Mouse (Mus musculus): ENCODE results near the gene Baz2b. TPM values are rescaled to one million over a fixed set of nuclear protein-coding genes. Genes with fewer than 3 reads are reported as not detected.
A peak's percentile ranks its signal among the peaks of the same experiment; 100 is the strongest.

Gene Baz2b
- polyA plus RNA-seq, 1 experiment from 2014 or later, result 70.5 TPM

DNA sequence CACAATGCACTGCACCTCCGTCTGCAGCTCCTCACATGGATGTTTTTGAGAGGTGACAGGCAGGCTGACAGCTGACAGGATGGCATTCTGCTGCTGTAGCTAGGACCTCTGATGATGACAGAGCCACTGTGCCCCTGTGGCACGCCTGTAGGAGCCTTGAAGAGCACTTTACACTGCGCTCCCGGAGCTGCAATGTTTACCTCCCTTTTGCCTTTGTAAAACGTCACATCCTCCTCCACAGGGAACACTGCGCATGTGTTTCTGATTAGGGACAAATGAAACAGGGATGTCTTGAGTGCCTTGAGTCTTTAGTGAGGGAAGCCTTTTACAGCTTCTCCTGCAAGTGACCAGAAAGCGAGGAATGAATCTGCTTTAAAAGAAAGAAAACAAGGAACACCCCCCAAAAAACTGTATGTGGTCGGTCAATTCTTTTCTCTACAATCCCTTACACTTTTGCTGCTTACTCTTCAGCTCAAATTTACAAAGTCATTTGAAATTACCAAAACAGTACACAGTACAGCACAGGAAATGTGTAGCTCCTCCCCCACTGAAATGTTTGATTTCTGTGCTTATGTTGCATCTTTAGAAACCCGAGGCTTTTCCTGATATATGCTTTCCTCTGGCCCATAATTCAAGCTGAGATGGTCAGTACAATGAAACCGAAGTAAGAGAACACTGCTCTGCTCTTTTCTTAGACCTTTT is 217.0 kb downstream of the Baz2b start:
- H3K36me3 ChIP-seq, result peaks cover 5% of the 10 kb centered on the region; the same call in 1 of the 2 replicates
- H3K4me3 ChIP-seq, result no peak overlapping the region
- DNase-seq (ENCODE audit: low spot score), result peak; percentile 43
- H3K27me3 ChIP-seq (ENCODE audit: insufficient read depth, poor library complexity, severe bottlenecking), result no peaks in the 10 kb centered on the region
- no peaks in the 10 kb centered on the region for H3K9me3 ChIP-seq
- WGBS, result 60% methylated on average over 10 of the region's 10 CpGs
- peak overlapping the region; percentile 60 for H3K27ac ChIP-seq
- peaks cover 26% of the 10 kb centered on the region for H3K4me1 ChIP-seq (replicated peaks)

DNA sequence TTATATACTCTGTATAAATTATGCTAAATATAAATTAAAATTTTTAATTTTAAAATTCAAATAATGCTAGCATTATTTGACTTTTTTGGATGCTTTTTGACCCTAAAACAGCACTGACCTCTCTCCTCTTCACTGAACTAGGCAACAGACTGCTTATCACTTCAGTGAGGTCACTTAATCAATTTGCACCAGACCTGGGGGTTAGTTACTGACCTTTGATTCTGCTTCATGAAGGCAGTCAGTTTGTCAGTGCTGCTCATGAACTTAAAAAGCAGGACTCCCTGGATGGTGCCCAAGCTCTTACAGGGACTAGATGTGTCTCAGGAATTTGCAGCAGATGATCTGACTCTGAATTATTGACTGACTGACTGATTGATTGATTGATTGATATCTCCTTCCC is 217.9 kb downstream of the Baz2b start:
- no peak overlapping the region for H3K4me3 ChIP-seq
- no peak overlapping the region for H3K27ac ChIP-seq
- H3K9me3 ChIP-seq, result no peaks in the 10 kb centered on the region
- peaks cover 5% of the 10 kb centered on the region; the same call in 1 of the 2 replicates for H3K36me3 ChIP-seq
- no peaks in the 10 kb centered on the region for H3K27me3 ChIP-seq (ENCODE audit: insufficient read depth, poor library complexity, severe bottlenecking)
- no peak for DNase-seq (ENCODE audit: low spot score)
- peaks cover 26% of the 10 kb centered on the region for H3K4me1 ChIP-seq (replicated peaks)

DNA sequence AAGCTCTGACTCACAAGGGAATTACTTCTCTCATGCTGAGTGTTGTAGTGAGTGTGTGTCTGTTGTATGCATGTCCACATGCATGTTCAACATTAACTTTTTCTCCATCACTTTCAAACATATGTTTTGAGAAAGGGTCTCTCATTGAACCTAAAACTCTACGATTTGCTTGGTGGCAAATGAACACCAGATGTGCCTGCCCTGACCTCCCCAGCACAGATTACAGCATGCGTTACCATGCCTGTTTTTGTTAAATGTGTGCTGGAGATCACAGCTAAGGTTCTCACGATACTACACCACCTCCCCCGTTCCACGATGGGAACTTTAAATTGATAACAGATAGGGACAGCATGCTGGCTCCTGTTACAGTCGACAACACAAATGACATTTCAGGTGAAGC is 222.1 kb downstream of the Baz2b start:
- Histone ChIP-seq H3K9me3 (no peaks in the 10 kb centered on the region), H3K4me3 (no peak overlapping the region), H3K36me3 (peaks cover 10% of the 10 kb centered on the region; the same call in 1 of the 2 replicates), H3K27me3 (ENCODE audit: insufficient read depth, poor library complexity, severe bottlenecking) (no peaks in the 10 kb centered on the region), H3K4me1 (replicated peaks) (peaks cover 14% of the 10 kb centered on the region), H3K27ac (no peak overlapping the region)
- DNase-seq (ENCODE audit: low spot score), result peak; percentile 31
- 66% methylated on average over 6 of the region's 6 CpGs for WGBS

DNA sequence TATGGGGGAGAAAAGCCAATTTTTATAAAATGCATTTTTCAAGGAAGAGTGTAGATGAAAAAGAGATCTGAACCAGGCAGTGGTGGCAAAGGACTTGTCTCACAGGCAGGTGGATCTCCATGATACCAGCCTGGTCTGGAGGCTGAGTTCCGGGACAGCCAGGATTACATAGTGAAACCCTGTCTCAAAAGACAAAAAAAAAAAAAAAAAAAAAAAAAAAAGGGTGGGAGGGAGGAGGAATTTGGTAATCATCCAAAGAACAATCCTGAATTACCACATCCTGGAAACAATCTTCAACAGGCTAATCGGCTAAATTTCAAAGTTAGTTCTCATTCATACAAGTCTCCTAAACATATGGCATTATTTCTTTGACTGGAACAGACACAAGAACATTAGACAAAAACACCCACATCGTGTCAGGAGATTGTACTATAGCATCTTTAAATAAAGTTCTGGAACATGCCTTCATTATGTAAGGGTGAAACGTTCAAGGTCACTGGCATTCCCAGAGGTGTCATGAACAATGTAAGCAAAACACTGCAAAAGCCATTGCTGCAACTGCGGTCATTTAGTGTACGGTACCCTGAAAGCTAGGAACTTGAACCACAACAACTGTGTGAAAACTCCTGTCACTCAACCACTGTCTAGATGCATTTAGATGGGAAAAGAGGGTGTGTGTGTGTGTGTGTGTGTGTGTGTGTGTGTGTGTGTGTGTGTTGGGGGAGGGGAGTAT is 230.0 kb downstream of the Baz2b start:
- no peak overlapping the region for H3K27ac ChIP-seq
- H3K9me3 ChIP-seq, result no peaks in the 10 kb centered on the region
- 80% methylated on average over 6 of the region's 6 CpGs for WGBS
- no peak overlapping the region for H3K4me3 ChIP-seq
- no peaks in the 10 kb centered on the region for H3K4me1 ChIP-seq (replicated peaks)
- H3K36me3 ChIP-seq, result peaks cover 45% of the 10 kb centered on the region
- DNase-seq (ENCODE audit: low spot score), result no peak
- H3K27me3 ChIP-seq (ENCODE audit: insufficient read depth, poor library complexity, severe bottlenecking), result no peaks in the 10 kb centered on the region

- Histone ChIP-seq H3K27ac (no peak overlapping the region), H3K4me3 (no peak overlapping the region), H3K4me1 (replicated peaks) (no peaks in the 10 kb centered on the region), H3K27me3 (ENCODE audit: insufficient read depth, poor library complexity, severe bottlenecking) (no peaks in the 10 kb centered on the region), H3K36me3 (peaks cover 50% of the 10 kb centered on the region), H3K9me3 (no peaks in the 10 kb centered on the region)
- no peak for DNase-seq (ENCODE audit: low spot score)
- 94% methylated on average over 5 of the region's 5 CpGs for WGBS
Observed at GRCm38 (mm10) chr2:59976680-59977079, 233.0 kb downstream of the Baz2b start.

DNA sequence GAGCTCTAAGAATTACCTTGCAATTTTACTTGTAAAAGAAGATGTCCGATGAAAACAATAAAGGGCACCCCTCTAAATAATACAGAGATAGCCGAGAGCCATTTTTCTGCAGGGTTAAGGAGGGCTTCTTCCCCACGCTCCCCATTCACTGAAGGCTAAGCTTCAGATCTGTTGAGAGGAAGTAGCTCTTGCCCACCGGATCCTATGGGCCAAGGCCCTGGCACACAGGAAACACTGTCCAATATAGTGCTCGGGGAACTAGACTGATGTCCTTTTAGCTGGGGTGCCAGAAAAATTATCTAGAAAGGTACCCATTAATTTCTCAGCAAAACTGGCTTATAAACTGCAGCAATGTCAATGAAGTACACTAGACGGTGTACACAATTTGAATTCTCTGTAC is 233.9 kb downstream of the Baz2b start:
- H3K4me1 ChIP-seq (replicated peaks), result no peaks in the 10 kb centered on the region
- 93% methylated on average over 6 of the region's 6 CpGs for WGBS
- no peaks in the 10 kb centered on the region for H3K27me3 ChIP-seq (ENCODE audit: insufficient read depth, poor library complexity, severe bottlenecking)
- H3K36me3 ChIP-seq, result peaks cover 54% of the 10 kb centered on the region
- no peak overlapping the region for H3K4me3 ChIP-seq
- no peak overlapping the region for H3K27ac ChIP-seq
- H3K9me3 ChIP-seq, result no peaks in the 10 kb centered on the region
- DNase-seq (ENCODE audit: low spot score), result no peak

GRCm38 (mm10) chr2:59973962-59974361 is 235.7 kb downstream of the Baz2b start:
- Histone ChIP-seq H3K4me1 (replicated peaks) (no peaks in the 10 kb centered on the region), H3K4me3 (no peak overlapping the region), H3K27ac (no peak overlapping the region), H3K9me3 (no peaks in the 10 kb centered on the region), H3K36me3 (peaks cover 65% of the 10 kb centered on the region), H3K27me3 (ENCODE audit: insufficient read depth, poor library complexity, severe bottlenecking) (no peaks in the 10 kb centered on the region)
- 92% methylated on average over 5 of the region's 5 CpGs for WGBS
- no peak for DNase-seq (ENCODE audit: low spot score)

- Histone ChIP-seq H3K4me3 (no peak overlapping the region), H3K9me3 (no peaks in the 10 kb centered on the region), H3K27ac (no peak overlapping the region), H3K36me3 (peaks cover 69% of the 10 kb centered on the region), H3K4me1 (replicated peaks) (no peaks in the 10 kb centered on the region), H3K27me3 (ENCODE audit: insufficient read depth, poor library complexity, severe bottlenecking) (no peaks in the 10 kb centered on the region)
- 96% methylated on average over 4 of the region's 4 CpGs for WGBS
- DNase-seq (ENCODE audit: low spot score), result no peak
Observed at GRCm38 (mm10) chr2:59973104-59973641, 236.5 kb downstream of the Baz2b start.

- WGBS, result 88% methylated on average over 9 of the region's 9 CpGs
- Histone ChIP-seq H3K36me3 (peaks cover 66% of the 10 kb centered on the region), H3K27ac (no peak overlapping the region), H3K4me1 (replicated peaks) (no peaks in the 10 kb centered on the region), H3K27me3 (ENCODE audit: insufficient read depth, poor library complexity, severe bottlenecking) (no peaks in the 10 kb centered on the region), H3K9me3 (no peaks in the 10 kb centered on the region), H3K4me3 (no peak overlapping the region)
- DNase-seq (ENCODE audit: low spot score), result no peak
Observed at GRCm38 (mm10) chr2:59970511-59970910, 239.1 kb downstream of the Baz2b start.

GRCm38 (mm10) chr2:59969099-59969498 is 240.5 kb downstream of the Baz2b start:
- H3K36me3 ChIP-seq, result peaks cover 56% of the 10 kb centered on the region
- no peaks in the 10 kb centered on the region for H3K4me1 ChIP-seq (replicated peaks)
- H3K27me3 ChIP-seq (ENCODE audit: insufficient read depth, poor library complexity, severe bottlenecking), result no peaks in the 10 kb centered on the region
- no peaks in the 10 kb centered on the region for H3K9me3 ChIP-seq
- DNase-seq (ENCODE audit: low spot score), result no peak
- 89% methylated on average over 10 of the region's 10 CpGs for WGBS
- H3K27ac ChIP-seq, result no peak overlapping the region
- H3K4me3 ChIP-seq, result no peak overlapping the region

DNA sequence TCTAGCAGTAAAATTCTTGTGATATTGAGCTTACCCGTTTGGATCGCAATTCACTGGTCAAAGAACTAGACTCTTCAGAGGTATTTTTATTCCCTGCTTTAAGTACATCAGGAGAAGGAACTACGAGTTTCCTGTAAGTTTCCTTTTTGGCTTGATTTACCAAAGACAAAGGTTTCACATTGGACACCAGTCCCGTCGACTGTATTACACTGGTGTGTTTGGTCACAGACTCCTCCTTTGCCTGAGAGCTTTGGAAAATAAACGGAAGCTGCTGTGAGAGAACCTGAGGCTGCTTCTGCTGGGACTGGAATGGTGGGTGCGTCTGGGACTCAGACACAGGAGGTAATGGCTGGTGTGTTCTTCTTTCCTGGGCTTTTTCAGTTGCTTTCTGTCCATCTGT is 241.0 kb downstream of the Baz2b start:
- Histone ChIP-seq H3K27ac (no peak overlapping the region), H3K4me3 (no peak overlapping the region), H3K27me3 (ENCODE audit: insufficient read depth, poor library complexity, severe bottlenecking) (no peaks in the 10 kb centered on the region), H3K4me1 (replicated peaks) (no peaks in the 10 kb centered on the region), H3K9me3 (no peaks in the 10 kb centered on the region), H3K36me3 (peaks cover 56% of the 10 kb centered on the region)
- no peak for DNase-seq (ENCODE audit: low spot score)
- WGBS, result 94% methylated on average over 7 of the region's 7 CpGs

GRCm38 (mm10) chr2:59966454-59966853 is 243.2 kb downstream of the Baz2b start:
- Histone ChIP-seq H3K36me3 (peaks cover 66% of the 10 kb centered on the region), H3K9me3 (no peaks in the 10 kb centered on the region), H3K4me1 (replicated peaks) (no peaks in the 10 kb centered on the region), H3K27ac (no peak overlapping the region), H3K27me3 (ENCODE audit: insufficient read depth, poor library complexity, severe bottlenecking) (no peaks in the 10 kb centered on the region), H3K4me3 (no peak overlapping the region)
- WGBS, result 89% methylated on average over 6 of the region's 6 CpGs
- DNase-seq (ENCODE audit: low spot score), result no peak

DNA sequence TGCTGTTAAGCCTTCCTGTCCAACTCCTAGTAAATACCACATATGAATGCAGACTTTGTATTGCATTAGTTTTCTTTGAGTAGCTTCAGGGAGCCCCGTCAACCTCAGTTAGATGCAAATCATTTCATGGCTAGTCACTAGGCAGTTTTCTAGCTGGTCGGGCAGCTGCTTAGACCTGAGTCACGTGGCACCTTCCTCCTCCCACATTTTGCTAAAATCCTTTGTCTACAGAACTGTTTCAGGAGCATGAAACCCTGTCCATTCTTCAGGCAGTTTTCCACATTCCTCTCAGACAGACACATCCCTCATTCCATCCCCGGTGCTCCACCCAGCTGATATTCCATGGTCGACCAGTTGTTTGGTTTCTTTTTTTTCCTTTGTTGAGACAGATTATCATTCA is 246.6 kb downstream of the Baz2b start:
- peaks cover 72% of the 10 kb centered on the region for H3K36me3 ChIP-seq

More for the DNA sequence above, 246.6 kb downstream of the Baz2b start:
- Histone ChIP-seq H3K27me3 (ENCODE audit: insufficient read depth, poor library complexity, severe bottlenecking) (no peaks in the 10 kb centered on the region), H3K4me1 (replicated peaks) (no peaks in the 10 kb centered on the region), H3K4me3 (no peak overlapping the region), H3K9me3 (no peaks in the 10 kb centered on the region), H3K27ac (no peak overlapping the region)
- WGBS, result 61% methylated on average over 5 of the region's 5 CpGs
- no peak for DNase-seq (ENCODE audit: low spot score)

Measured in hindbrain, embryonic 10.5 days (tissue).